Mouse (Mus musculus) olfactory bulb, adult 2 months (tissue): Measurements from ENCODE around the gene Syne2. TPM values are rescaled to one million over a fixed set of nuclear protein-coding genes. Genes with fewer than 3 reads are reported as not detected.
A peak's percentile ranks its signal among the peaks of the same experiment; 100 is the strongest.

Source experiments
- H3K27ac ChIP-seq: fragments of 200-500 bp; 2 replicates; pipeline ENCODE4 v1.5.1; 2012; ENCODE audit warnings: low read depth, low read length; ENCODE audit not compliant: insufficient read depth
- H3K4me1 ChIP-seq: fragments of 200-500 bp; 2 replicates; pipeline ENCODE4 v1.6.1; 2012; ENCODE audit warnings: low read length; ENCODE audit not compliant: control insufficient read depth, insufficient read depth
- H3K4me3 ChIP-seq: fragments of 200-500 bp; 2 replicates; pipeline ENCODE4 v1.5.1; 2012; ENCODE audit warnings: mild to moderate bottlenecking, low read depth, low read length, moderate library complexity; ENCODE audit not compliant: insufficient read depth
- CTCF ChIP-seq: fragments of 200-500 bp; IDR thresholded peaks from 2 replicates; pipeline ENCODE4 v1.5.1; 2012; ENCODE audit warnings: low read depth, mild to moderate bottlenecking, low read length, moderate library complexity; ENCODE audit not compliant: insufficient read depth
- POLR2A ChIP-seq: fragments of 200-500 bp; IDR thresholded peaks from 2 replicates; pipeline ENCODE4 v1.6.1; 2012; ENCODE audit warnings: mild to moderate bottlenecking, low read depth, low read length, moderate library complexity; ENCODE audit not compliant: insufficient read depth
- WGBS: fragments of 180-500 bp; shearing (Covaris S2); methylation state at CpG from one replicate; pipeline ENCODE4 v1.1.7; 2018; 5-methylcytosine and 5-hydroxymethylcytosine counted together
- polyA plus RNA-seq: library from polyadenylated mRNA; stranded (reverse); fragments of >200 nt; gene quantifications from 2 replicates; pipeline ENCODE4 v1.2.4, GENCODE M21; 2012; ENCODE audit warnings: low replicate concordance; ENCODE audit not compliant: missing spikeins, insufficient read depth, insufficient read length

Syne2 gene
- polyA plus RNA-seq, 1 experiment = not detected

DNA sequence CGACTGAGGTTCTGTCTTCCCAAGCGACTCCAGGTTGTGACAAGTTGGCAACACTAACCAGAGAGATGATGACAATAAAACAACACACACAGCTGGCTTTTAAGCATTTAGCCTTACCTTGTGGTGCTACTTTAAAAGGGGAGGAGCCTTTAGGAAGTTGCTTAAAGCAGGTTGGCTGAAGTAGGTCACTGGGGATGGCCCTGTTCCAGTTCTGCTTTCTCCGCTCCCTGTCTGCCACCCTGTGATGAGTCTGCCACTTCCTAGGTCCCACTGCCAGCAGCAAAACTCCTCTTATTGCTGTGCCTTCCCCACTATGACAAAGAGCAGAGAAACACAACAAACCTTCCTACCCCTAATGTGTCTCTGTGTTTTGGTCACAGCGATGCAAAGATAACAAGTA, 11.7 kb upstream of the Syne2 start:
- H3K4me1 ChIP-seq = no peaks in the 10 kb centered on the region
- 91% methylated on average over 4 of the region's 4 CpGs for WGBS

DNA sequence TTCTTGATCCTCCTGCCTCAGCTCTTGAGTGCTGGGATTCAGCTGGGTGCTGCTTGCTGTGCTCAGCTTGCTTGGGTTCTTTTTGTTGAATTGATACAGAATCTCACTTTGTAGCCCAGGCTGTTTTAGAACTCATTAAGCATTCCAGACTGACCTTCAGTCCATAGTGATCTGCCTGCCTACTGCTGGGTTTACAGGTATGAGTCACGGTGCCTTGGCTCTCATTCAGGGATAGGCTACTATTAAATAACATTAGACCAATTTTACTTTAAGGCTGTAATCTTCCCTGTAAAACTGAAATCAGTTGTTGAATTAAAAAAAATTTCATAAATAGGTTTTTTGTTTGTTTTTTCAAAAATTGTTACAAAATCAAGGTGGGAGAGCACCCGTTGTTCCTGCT, 4.2 kb upstream of the Syne2 start:
- WGBS = 89% methylated on average over 2 of the region's 2 CpGs
- Histone ChIP-seq H3K27ac (no peak overlapping the region), H3K4me3 (no peak overlapping the region), H3K4me1 (no peaks in the 10 kb centered on the region; the same call in 1 of the 2 replicates)
- TF ChIP-seq POLR2A = no peak
- no peak for TF ChIP-seq CTCF

More for the DNA sequence above, 11.7 kb upstream of the Syne2 start:
- H3K27ac ChIP-seq = no peak overlapping the region
- TF ChIP-seq CTCF = no peak
- TF ChIP-seq POLR2A = no peak
- H3K4me3 ChIP-seq = no peak overlapping the region

GRCm38 (mm10) chr12:75814551-75814950, 3.4 kb upstream of the Syne2 start:
- TF ChIP-seq POLR2A = no peak
- no peak for TF ChIP-seq CTCF
- Histone ChIP-seq H3K4me1 (peaks cover 6% of the 10 kb centered on the region), H3K4me3 (no peak overlapping the region), H3K27ac (no peak overlapping the region)
- WGBS = 77% methylated on average over 6 of the region's 6 CpGs

- H3K4me3 ChIP-seq = no peak overlapping the region
- 18% methylated on average over 25 of the region's 25 CpGs for WGBS
- TF ChIP-seq POLR2A (no peak), CTCF (no peak)
- H3K27ac ChIP-seq = no peak overlapping the region
- peaks cover 7% of the 10 kb centered on the region for H3K4me1 ChIP-seq
Measured at GRCm38 (mm10) chr12:75816981-75817856, 715 bp upstream of the Syne2 start.

DNA sequence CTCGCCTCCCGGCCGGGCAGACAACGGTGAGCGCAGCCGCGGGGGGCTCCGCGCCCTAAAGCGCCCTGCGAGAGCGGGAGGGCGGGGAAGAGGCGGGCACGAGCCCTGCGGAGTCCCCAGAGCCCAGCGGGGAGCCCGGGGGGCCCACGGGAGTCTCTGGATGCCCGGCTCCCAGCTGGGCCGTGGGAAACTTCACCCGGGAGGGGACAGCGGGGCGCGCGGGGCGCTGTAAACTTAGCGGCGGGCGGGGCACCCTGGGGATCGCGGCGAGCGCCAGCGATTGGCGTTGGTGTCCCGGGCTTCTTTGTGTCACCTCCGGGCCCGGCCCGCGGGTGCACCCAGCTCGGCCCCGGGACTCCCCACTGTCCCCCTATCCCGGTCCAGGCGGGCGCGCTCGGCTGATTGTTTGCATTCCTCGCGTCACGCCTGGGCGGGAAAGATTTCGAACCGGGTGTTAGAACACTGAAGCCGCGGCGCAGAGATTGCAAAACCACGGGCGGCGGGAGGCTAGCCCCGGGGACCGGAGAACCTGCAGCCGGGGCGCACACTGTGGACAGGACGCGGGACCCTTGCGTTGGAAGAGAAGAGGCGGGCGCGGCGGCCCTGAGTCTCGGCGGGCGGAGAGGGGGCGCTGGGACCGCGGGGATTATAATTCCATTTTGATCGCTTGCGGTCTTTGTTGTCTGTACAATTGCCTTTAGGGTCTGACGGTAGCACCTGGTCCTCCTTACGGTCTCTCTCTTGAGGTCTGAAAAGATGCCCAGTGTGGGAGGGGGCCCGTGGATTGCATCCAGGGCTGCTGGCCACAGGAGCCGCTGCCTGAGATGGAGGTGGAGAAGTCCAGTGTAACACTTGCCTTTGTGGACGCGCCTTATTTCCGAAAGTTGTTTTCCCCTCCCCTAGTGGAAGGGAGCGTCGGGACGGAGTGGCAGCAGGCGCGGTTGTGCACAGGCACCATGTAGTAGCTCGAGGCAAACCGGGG, 810 bp downstream of the Syne2 start:
- Histone ChIP-seq H3K27ac (no peak overlapping the region), H3K4me3 (peak overlapping the region; percentile 58), H3K4me1 (peaks cover 7% of the 10 kb centered on the region)
- under 1% methylated on average over 89 of the region's 93 CpGs for WGBS
- TF ChIP-seq POLR2A = no peak
- TF ChIP-seq CTCF = no peak

GRCm38 (mm10) chr12:75819481-75819880, 1.5 kb downstream of the Syne2 start:
- WGBS = 16% methylated on average over 11 of the region's 11 CpGs
- Histone ChIP-seq H3K4me1 (peaks cover 7% of the 10 kb centered on the region), H3K4me3 (peak overlapping the region; percentile 58), H3K27ac (no peak overlapping the region)
- no peak for TF ChIP-seq CTCF
- no peak for TF ChIP-seq POLR2A

DNA sequence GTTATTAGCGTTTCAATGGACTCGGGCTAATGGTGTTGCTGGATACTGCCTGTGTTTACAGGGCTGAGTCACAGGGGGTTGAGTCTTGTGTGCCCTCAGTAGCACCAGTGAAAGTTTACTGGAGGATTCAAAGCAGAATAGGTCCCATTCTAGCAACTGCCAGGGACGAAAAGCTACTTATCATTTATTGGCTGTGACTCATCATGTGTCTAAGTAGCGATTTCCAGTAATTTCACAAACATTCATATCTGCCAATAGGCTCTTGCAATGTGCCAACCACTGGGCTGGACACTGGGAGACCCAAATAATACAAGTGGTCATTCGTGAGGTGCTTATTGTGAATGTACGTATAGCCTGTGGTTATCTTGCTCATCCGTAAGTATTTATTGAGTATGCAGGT, 2.3 kb downstream of the Syne2 start:
- peaks cover 7% of the 10 kb centered on the region for H3K4me1 ChIP-seq
- H3K4me3 ChIP-seq = no peak overlapping the region
- no peak overlapping the region for H3K27ac ChIP-seq
- 68% methylated on average over 7 of the region's 7 CpGs for whole genome bisulfite sequencing
- TF ChIP-seq POLR2A = no peak
- TF ChIP-seq CTCF = no peak

DNA sequence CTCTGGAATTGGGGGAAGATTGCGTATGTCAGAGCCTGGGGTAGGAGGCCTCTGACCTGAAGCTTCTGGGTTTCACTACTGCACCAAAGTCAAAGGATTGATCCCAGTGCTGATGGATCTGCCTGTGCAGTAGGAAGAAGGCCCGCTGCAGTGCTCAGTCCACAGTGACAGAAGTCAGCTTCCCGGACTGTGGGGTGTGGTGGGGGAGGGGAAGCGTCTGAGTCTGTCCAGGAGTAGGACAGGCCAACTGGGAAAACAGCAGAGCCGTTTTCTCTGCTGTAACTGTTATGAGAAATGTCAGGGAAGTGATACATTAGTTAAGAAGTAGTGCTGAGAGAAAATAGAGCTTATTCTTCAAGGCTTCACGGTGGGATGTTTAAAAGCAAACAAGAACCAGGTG, 4.2 kb downstream of the Syne2 start:
- 68% methylated on average over 6 of the region's 6 CpGs for WGBS
- TF ChIP-seq CTCF = no peak
- no peak for TF ChIP-seq POLR2A

More for the DNA sequence above, 4.2 kb downstream of the Syne2 start:
- no peak overlapping the region for H3K4me3 ChIP-seq
- peaks cover 8% of the 10 kb centered on the region for H3K4me1 ChIP-seq
- no peak overlapping the region for H3K27ac ChIP-seq
